Mouse (Mus musculus): Measurements from ENCODE around the gene Fgfr2. TPM values are rescaled to one million over a fixed set of nuclear protein-coding genes. Genes with fewer than 3 reads are reported as not detected.

The Fgfr2 gene
- polyA plus RNA-seq, 1 experiment from 2014 or later, result 65.2 TPM

Other genes with a start within 250 kb of the Fgfr2 start
- gene Zranb1, start 192.2 kb downstream of the Fgfr2 start, polyA plus RNA-seq (2014; fragmentation: Illumina TruSeq; extraction: RNeasy Lipid Tissue Mini Kit (QIAGEN cat#74804); ENCODE audit: low read depth, low replicate concordance), result 51.7 TPM
- 1.2 TPM for gene Ctbp2, start 1.0 kb upstream of the Fgfr2 start, polyA plus RNA-seq (2014; fragmentation: Illumina TruSeq; extraction: RNeasy Lipid Tissue Mini Kit (QIAGEN cat#74804); ENCODE audit: low read depth, low replicate concordance)

Measured in liver, adult 10 weeks (tissue).